Mouse (Mus musculus) heart, adult 8-10 months (tissue): ENCODE results near the gene Tmem236. TPM values are rescaled to one million over a fixed set of nuclear protein-coding genes. Genes with fewer than 3 reads are reported as not detected.

ENCODE experiments used
- DNase-seq: peaks from one replicate; pipeline ENCODE4 v3.0.0; 2022; ENCODE audit warnings: low spot score
- total RNA-seq, 4 experiments: library from RNA; stranded (reverse); gene quantifications; 2 replicates each; pipeline ENCODE4 v1.2.4; 2022

The Tmem236 gene
- under 1 TPM in 1 of 4 experiments, not detected in 3; 0.08 TPM for total RNA-seq

GRCm38 (mm10) chr2:14174334-14174733, at the start of gene Tmem236:
TSS of gene Tmem236 (plus strand) at chr2:14174523.
- no peak for DNase-seq

DNA sequence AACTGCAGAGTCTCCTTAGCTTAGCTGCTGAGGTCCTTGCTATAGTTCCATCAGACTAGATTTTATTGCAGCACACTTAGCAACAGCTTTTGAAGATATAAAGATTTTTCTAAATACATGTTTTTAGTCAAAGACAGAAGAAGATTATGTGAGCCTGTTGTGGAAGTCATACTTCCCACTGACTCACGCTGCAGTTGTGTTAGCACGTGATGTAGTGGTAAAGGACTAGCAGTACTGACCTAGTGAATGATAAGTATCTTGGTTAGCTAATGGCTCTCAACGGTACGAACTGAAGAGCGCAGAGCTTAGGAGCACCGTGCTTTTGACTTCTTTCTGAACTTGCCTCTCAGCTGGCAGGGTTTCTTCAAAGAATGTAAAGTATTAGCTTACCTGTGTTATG, 47.9 kb upstream of the Tmem236 start:
- DNase-seq, result no peak

- no peak for DNase-seq
Measured at GRCm38 (mm10) chr2:14127629-14128028, 46.7 kb upstream of the Tmem236 start.

- DNase-seq, result no peak
Measured at GRCm38 (mm10) chr2:14130641-14131339, 43.5 kb upstream of the Tmem236 start.

DNA sequence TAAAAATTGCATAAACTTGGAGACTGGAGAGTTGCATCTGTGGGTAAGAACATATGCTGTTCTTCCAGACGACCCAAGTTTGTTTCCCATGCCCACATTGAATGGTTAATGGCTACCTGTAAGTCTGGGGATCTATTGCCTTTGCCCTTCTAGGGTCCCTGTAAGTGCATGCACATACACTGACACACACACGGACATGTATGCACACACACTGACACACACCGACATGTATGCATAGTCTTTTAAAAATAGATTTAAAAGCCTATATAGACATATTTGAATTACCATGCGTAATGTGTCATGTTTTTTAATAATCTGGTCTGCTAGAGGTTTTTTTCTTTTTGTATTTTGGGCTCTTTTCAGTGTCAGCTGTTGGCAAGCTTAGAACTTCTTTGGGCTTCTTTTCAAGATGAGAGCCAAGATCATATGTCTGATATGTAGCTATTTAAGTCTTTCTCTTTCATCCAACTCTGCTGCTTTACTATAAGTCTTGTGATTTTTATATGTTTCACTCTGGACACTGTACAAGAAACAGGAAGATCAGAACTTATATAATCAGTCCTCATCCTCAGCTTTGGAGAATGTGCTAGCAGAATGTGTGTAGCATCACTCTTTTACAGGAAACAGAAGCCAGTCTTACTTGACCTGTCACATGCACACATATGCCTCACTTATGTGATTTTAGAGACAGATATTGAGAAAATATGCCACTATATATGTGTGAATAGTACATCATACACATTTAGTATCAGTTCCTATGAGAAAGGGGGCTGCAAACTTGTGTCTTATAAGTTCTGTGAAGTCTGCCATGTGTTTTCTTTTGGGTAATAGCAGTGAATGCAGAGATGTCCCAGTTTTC, 41.6 kb upstream of the Tmem236 start:
- no peak for DNase-seq

DNA sequence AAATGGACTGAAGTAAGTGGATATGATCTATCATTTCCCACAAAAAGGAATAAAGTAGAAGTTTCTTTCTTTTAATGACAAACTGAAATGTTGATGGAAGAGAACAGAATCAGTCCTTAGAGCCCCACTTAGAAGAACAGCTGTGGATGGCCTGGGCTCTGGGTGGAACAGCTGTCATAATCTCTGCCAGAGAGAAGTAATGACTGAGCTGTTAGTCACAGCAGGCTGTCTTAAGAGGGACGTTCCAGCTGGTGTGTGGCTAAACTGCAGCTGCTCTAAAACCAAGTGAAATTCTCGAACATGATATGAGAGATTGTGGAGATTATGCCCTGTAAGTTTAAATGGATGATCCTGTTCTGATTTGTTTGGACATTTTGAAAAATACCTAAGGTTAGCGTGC, 37.4 kb upstream of the Tmem236 start:
- DNase-seq, result peak; percentile 31

DNA sequence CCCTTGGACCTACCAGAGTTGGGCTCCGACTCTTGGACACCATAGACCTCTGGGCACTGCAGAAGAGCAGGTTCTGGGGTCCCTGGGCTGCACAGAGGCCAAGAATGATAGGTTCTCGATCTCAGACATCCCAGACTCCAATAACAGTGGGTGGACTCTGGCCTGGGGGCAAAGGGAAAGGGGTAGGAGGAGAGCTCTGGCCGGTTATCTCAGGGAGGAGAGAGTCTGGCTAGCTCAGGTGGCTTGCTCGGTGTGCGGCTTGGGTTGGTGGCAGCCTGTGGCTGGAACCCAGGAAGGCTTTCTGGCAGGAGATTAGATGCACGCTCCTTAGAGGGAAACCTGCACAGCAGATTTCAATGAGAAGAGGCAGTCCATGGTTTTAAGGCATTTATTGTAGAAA, 34.7 kb upstream of the Tmem236 start:
- no peak for DNase-seq

DNA sequence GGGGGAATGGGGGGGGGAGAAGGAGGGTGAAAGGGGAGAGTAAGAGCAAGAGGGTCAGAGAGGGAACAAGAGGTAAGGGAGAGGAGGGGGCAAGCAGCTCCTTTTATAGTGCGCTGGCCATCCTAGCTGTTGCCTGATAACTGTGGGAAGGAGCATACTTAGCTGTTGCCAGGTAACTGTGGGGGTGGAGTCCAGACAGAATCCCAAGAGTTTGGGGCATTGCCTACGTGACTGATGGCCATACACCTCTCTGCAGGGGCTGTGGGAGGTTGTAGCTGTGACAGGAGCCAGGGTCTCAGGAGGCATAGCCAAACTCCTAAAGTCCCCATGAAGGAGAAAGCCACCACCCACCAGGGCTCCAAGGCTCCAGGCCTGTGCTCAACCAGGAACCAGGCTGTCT, 34.3 kb upstream of the Tmem236 start:
- no peak for DNase-seq

- peak; percentile 69 for DNase-seq
Measured at GRCm38 (mm10) chr2:14145311-14145710, 29.0 kb upstream of the Tmem236 start.

- no peak for DNase-seq
Measured at GRCm38 (mm10) chr2:14146913-14147312, 27.4 kb upstream of the Tmem236 start.

DNA sequence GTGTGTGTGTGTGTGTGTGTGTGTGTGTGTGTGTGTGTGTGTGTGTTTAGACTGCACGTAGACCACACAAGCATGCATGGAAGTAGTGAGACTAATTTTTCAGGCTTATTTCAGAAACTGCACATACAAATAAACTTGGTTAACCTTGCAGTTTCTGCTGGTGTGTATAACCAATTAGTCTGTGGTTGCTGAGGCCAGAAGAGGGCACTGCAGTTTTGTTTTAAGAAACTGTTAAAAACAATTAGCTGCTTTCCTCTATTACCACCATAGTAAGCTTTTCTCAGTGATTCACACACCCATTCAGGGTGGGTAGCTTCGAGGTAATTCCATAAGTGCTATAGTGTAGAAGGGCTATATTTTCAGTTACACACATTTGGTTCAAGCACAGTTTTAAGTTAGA, 23.5 kb upstream of the Tmem236 start:
- no peak for DNase-seq

GRCm38 (mm10) chr2:14151854-14152253, 22.5 kb upstream of the Tmem236 start:
- no peak for DNase-seq

- no peak for DNase-seq
Measured at GRCm38 (mm10) chr2:14159047-14159446, 15.3 kb upstream of the Tmem236 start.

DNA sequence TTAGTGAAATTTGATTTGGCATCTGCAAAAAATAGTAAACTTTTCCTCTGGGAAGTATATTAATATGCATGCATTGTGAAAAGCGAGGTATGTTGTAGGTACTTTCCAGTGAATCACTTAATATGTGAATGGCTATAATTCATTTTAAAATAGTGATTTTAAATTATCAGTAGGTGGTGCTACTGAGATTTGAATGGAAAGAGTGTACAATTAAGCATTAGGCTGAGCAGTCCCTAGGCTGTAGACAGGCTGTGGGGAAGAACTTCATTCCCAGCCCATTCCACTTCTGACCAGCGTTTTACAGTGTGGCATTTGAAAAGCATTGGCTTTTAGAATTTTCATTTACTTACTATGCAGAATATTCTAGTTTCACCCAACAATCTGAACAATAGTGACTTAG, 14.6 kb upstream of the Tmem236 start:
- no peak for DNase-seq

- peak; percentile 32 for DNase-seq
Measured at GRCm38 (mm10) chr2:14164459-14165030, 9.8 kb upstream of the Tmem236 start.

DNA sequence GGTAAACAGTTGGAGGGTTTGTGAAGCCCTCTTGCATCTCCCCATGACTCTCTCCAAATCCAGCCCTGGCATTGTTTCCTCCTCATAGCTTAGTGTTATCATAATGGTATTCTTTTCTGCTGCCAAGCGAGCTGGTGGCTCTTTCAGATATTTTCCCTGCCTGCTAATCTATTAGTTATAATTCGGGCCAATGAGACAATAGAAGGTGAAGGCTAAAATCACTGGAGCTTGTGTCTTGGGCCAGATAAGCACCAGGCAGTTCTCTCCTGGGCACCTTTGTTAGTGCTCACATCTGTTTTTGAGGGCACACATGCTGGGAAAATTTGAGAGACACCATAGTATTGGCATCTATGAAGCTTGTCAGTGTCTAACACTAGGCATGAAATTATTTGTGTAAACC, 9.3 kb upstream of the Tmem236 start:
- no peak for DNase-seq

- peak; percentile 48 for DNase-seq
Measured at GRCm38 (mm10) chr2:14165618-14166344, 8.5 kb upstream of the Tmem236 start.

GRCm38 (mm10) chr2:14167721-14168120, 6.6 kb upstream of the Tmem236 start:
- no peak for DNase-seq

GRCm38 (mm10) chr2:14176460-14177193, 2.3 kb downstream of the Tmem236 start:
- no peak for DNase-seq

- no peak for DNase-seq
Measured at GRCm38 (mm10) chr2:14184375-14184774, 10.1 kb downstream of the Tmem236 start.

- DNase-seq, result no peak
Measured at GRCm38 (mm10) chr2:14190684-14191083, 16.4 kb downstream of the Tmem236 start.
